Mouse (Mus musculus) liver, postnatal 0 days (tissue): ENCODE data around the gene Acsl6. TPM values are rescaled to one million over a fixed set of nuclear protein-coding genes. Genes with fewer than 3 reads are reported as not detected.

Source experiments
- ATAC-seq: fragments of 200-750 bp; cut with Nextera tagmentation; 2 replicates; pipeline ENCODE4 v1.8.0; 2017; ENCODE audit warnings: mild to moderate bottlenecking, moderate library complexity
- DNase-seq: peaks from one replicate; pipeline ENCODE4 v3.0.0-alpha.2; 2016
- H3K27ac ChIP-seq: fragments of 300-500 bp; sonication (generic); 2 replicates; pipeline ENCODE4 v1.5.1; 2014; ENCODE audit warnings: antibody characterized with exemption, moderate library complexity, mild to moderate bottlenecking, low read depth
- H3K27me3 ChIP-seq: fragments of 300-500 bp; sonication (generic); 2 replicates; pipeline ENCODE4 v1.6.1; 2014; ENCODE audit warnings: low read length, control low read depth, mixed read lengths; ENCODE audit not compliant: insufficient read depth
- H3K36me3 ChIP-seq: fragments of 300-500 bp; sonication (generic); replicated peaks from 2 replicates; pipeline ENCODE4 v1.6.1; 2014; ENCODE audit warnings: mild to moderate bottlenecking, control low read depth, low read length, moderate library complexity, mixed read lengths; ENCODE audit not compliant: insufficient read depth
- H3K4me1 ChIP-seq: fragments of 300-500 bp; sonication (generic); 2 replicates; pipeline ENCODE4 v1.6.1; 2014; ENCODE audit warnings: antibody characterized with exemption, mild to moderate bottlenecking, control low read depth; ENCODE audit not compliant: insufficient read depth
- H3K4me2 ChIP-seq: fragments of 300-500 bp; sonication (generic); 2 replicates; pipeline ENCODE4 v1.6.1; 2014; ENCODE audit warnings: low read depth, mild to moderate bottlenecking, low read length, moderate library complexity, mixed read lengths
- H3K4me3 ChIP-seq: fragments of 300-500 bp; sonication (generic); 2 replicates; pipeline ENCODE4 v1.5.1; 2014; ENCODE audit warnings: low read depth, low read length
- H3K9ac ChIP-seq: fragments of 300-500 bp; sonication (generic); replicated peaks from 2 replicates; pipeline ENCODE4 v1.6.1; 2014; ENCODE audit warnings: mild to moderate bottlenecking, moderate library complexity
- H3K9me3 ChIP-seq: fragments of 300-500 bp; sonication (generic); 2 replicates; pipeline ENCODE4 v1.6.1; 2016; ENCODE audit warnings: mild to moderate bottlenecking, control low read depth, low read length, mixed read lengths
- CTCF ChIP-seq: sonication (generic); IDR thresholded peaks from 2 replicates; pipeline ENCODE4 v1.5.1; 2016; ENCODE audit warnings: antibody characterized with exemption, low read depth
- EP300 ChIP-seq: IDR thresholded peaks from 2 replicates; pipeline ENCODE4 v1.6.1; 2016; ENCODE audit warnings: antibody characterized with exemption, low read depth, mild to moderate bottlenecking
- WGBS: fragments of 180-500 bp; shearing (Covaris S2); extraction: QIAGEN DNeasy Blood & Tissue Kit; methylation state at CpG from one replicate; pipeline ENCODE4 v1.1.7; 2014; ENCODE audit not compliant: insufficient replicate concordance; 5-methylcytosine and 5-hydroxymethylcytosine counted together
- polyA plus RNA-seq: library from polyadenylated mRNA; unstranded; fragments of >200 nt; fragmentation: Nextera tagmentation; extraction: Ambion mirVana; gene quantifications from 2 replicates; pipeline ENCODE4 v1.2.1, GENCODE M21; 2015

The Acsl6 gene
- polyA plus RNA-seq, 1 experiment from 2014 or later = 0.49 TPM

DNA sequence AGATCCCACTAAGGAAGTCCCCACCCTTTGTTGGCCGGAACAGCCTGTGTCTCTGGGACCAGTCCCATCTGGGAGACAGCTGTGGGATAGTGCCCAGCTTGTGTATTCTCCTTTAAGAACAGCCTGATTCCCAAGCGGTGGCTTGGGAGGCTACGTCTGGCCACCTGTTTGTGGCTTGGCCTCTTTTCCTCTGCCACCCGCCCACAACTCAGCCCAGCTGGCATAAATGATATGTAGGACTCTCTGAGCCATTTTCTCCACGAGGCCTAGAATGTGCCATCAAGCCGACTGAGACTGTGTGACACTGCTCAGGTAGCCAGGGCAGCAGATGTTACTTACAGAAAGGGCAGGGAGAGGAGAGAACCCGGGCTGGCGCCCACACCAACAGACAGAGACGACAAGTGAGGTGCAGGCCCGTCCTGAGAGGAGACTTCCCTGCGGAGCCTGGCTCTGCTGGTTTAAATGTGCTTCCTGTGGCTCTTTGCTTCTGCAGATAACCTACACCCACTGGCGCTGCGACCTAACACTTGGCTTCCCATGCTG lies 32.6 kb downstream of the Acsl6 start:
- TF ChIP-seq CTCF = no peak
- TF ChIP-seq EP300 = no peak
- ATAC-seq (no peak), DNase-seq (no peak)
- H3K4me1 ChIP-seq = no peaks in the 10 kb centered on the region
- H3K36me3 ChIP-seq = no peaks in the 10 kb centered on the region
- H3K9me3 ChIP-seq = no peaks in the 10 kb centered on the region
- no peak overlapping the region for H3K4me2 ChIP-seq
- H3K9ac ChIP-seq = no peak overlapping the region
- H3K4me3 ChIP-seq = no peak overlapping the region
- 34% methylated on average over 13 of the region's 13 CpGs for WGBS
- no peaks in the 10 kb centered on the region for H3K27me3 ChIP-seq
- no peak overlapping the region for H3K27ac ChIP-seq

- TF ChIP-seq EP300 = no peak
- TF ChIP-seq CTCF = no peak
- Histone ChIP-seq H3K27ac (no peak overlapping the region), H3K4me2 (no peak overlapping the region), H3K9ac (no peak overlapping the region), H3K36me3 (no peaks in the 10 kb centered on the region), H3K27me3 (no peaks in the 10 kb centered on the region), H3K9me3 (no peaks in the 10 kb centered on the region), H3K4me1 (no peaks in the 10 kb centered on the region), H3K4me3 (no peak overlapping the region)
- WGBS = 33% methylated on average over 4 of the region's 4 CpGs
- no peak for ATAC-seq
- DNase-seq = peak; percentile 41
Observed at GRCm38 (mm10) chr11:54343703-54344102, 40.1 kb downstream of the Acsl6 start.

GRCm38 (mm10) chr11:54351704-54352103 lies 48.1 kb downstream of the Acsl6 start:
- no peak for ATAC-seq
- Histone ChIP-seq H3K27me3 (no peaks in the 10 kb centered on the region), H3K9me3 (no peaks in the 10 kb centered on the region), H3K9ac (no peak overlapping the region), H3K4me2 (no peak overlapping the region), H3K4me3 (no peak overlapping the region), H3K27ac (no peak overlapping the region), H3K4me1 (0 out of 2 replicates have a peak, but pooled peaks cover 3% of the 10 kb centered on the region), H3K36me3 (no peaks in the 10 kb centered on the region)
- no peak for DNase-seq
- WGBS = 55% methylated on average over 5 of the region's 5 CpGs
- TF ChIP-seq EP300 (no peak), CTCF (no peak)

DNA sequence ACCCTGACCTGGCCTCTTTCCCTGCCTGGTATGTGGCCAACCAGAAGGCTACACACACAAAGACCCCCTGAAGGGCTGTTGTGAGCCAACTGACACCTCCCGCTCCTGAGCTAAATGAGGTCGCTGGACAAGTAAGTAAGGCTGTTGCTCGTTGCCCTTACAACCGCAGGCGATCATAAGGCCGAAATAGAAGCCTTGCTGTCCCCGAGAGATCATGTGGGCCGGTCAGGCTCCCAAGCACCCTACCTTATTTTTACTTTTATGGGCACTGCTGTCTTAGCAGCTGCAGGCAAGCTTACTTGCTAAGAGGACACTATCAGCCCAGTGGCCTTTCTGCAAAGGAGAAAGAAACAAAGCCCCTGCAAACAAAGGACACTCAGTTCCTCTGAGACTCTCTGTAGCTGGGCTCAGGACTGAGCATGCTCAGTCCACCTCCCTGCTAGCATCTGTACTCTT lies 49.6 kb downstream of the Acsl6 start:
- no peaks in the 10 kb centered on the region for H3K36me3 ChIP-seq
- 0 out of 2 replicates have a peak, but pooled peaks cover 3% of the 10 kb centered on the region for H3K4me1 ChIP-seq
- 59% methylated on average over 8 of the region's 8 CpGs for WGBS
- H3K4me3 ChIP-seq = no peak overlapping the region
- TF ChIP-seq CTCF (no peak), EP300 (no peak)
- H3K9me3 ChIP-seq = no peaks in the 10 kb centered on the region
- no peak overlapping the region for H3K27ac ChIP-seq
- DNase-seq (no peak), ATAC-seq (no peak)
- no peaks in the 10 kb centered on the region for H3K27me3 ChIP-seq
- H3K9ac ChIP-seq = no peak overlapping the region
- H3K4me2 ChIP-seq = no peak overlapping the region

- H3K36me3 ChIP-seq = no peaks in the 10 kb centered on the region
- no peak overlapping the region for H3K9ac ChIP-seq
- no peaks in the 10 kb centered on the region for H3K27me3 ChIP-seq
- no peak overlapping the region for H3K4me3 ChIP-seq
- no peak overlapping the region for H3K4me2 ChIP-seq
- H3K9me3 ChIP-seq = no peaks in the 10 kb centered on the region
- WGBS = 37% methylated on average over 15 of the region's 15 CpGs
- DNase-seq (peak; percentile 37), ATAC-seq (peak; percentile 85)
- TF ChIP-seq EP300 (no peak), CTCF (peak; percentile 60)
- H3K4me1 ChIP-seq = 0 out of 2 replicates have a peak, but pooled peaks cover 3% of the 10 kb centered on the region
- H3K27ac ChIP-seq = no peak overlapping the region
Observed at GRCm38 (mm10) chr11:54354595-54355563, 51.3 kb downstream of the Acsl6 start.

DNA sequence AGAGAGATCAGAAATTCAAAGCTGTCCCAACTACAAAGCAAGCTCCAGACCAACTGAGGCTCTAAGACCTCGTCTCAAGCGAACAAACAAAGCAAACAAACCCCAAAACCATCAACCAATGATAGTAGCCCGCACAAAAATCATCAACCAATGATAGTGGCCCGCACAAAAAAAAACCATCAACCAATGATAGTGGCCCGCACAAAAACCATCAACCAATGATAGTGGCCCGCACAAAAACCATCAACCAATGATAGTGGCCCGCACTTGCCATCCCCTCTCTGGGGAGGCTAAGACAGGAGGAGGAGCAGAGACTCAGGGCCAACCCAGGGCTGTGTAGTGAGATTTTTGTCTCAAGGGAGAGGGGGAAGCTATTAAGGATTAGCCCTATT lies 52.0 kb downstream of the Acsl6 start:
- Histone ChIP-seq H3K27me3 (no peaks in the 10 kb centered on the region), H3K9ac (no peak overlapping the region), H3K4me3 (no peak overlapping the region), H3K4me1 (0 out of 2 replicates have a peak, but pooled peaks cover 3% of the 10 kb centered on the region), H3K36me3 (no peaks in the 10 kb centered on the region), H3K4me2 (no peak overlapping the region), H3K9me3 (no peaks in the 10 kb centered on the region), H3K27ac (no peak overlapping the region)
- no peak for TF ChIP-seq CTCF
- no peak for TF ChIP-seq EP300
- DNase-seq = no peak
- no peak for ATAC-seq
- WGBS = 59% methylated on average over 7 of the region's 7 CpGs
